Mouse (Mus musculus) CH12.LX (cell line): ENCODE data around the gene Tex9. TPM values are rescaled to one million over a fixed set of nuclear protein-coding genes. Genes with fewer than 3 reads are reported as not detected.

Experiments
- DNase-seq: peaks from one replicate; pipeline ENCODE4 v3.0.0-alpha.2; 2013; ENCODE audit errors: extremely low read depth
- H3K27ac ChIP-seq: 2 replicates; pipeline ENCODE4 v1.5.1; 2012; ENCODE audit warnings: low read depth, mild to moderate bottlenecking, control low read depth, moderate library complexity; ENCODE audit not compliant: insufficient read depth
- H3K27me3 ChIP-seq: replicated peaks from 2 replicates; pipeline ENCODE3; 2012; ENCODE audit warnings: inconsistent platforms
- H3K36me3 ChIP-seq, 2 experiments: replicated peaks in 1 of 2; 2 replicates each; pipeline versions ENCODE3 to v1.6.1; 2012; ENCODE audit warnings: inconsistent platforms in 1 of 2, low read length in 1 of 2, mild to moderate bottlenecking in 1 of 2, mixed read lengths in 1 of 2, moderate library complexity in 1 of 2; ENCODE audit not compliant: control insufficient read depth in 1 of 2, insufficient read depth in 1 of 2
- H3K4me1 ChIP-seq, 2 experiments: 2 replicates each; pipeline ENCODE4 v1.6.1; 2012; ENCODE audit warnings: inconsistent platforms in 1 of 2, moderate library complexity in 1 of 2; ENCODE audit not compliant: insufficient read depth in 2 of 2, control insufficient read depth in 1 of 2
- H3K4me2 ChIP-seq: 2 replicates; pipeline ENCODE4 v1.6.1; 2012; ENCODE audit warnings: low read depth, mild to moderate bottlenecking, control low read depth; ENCODE audit not compliant: poor library complexity, insufficient read depth, severe bottlenecking
- H3K4me3 ChIP-seq, 3 experiments: fragments of 150-350 bp in 1 of 3; sonication (generic) in 1 of 3; replicated peaks in 1 of 3; 2 replicates each; pipeline versions ENCODE3 to v1.5.1; 2011 to 2012; ENCODE audit warnings: low read depth in 2 of 3, low read length in 2 of 3, mild to moderate bottlenecking in 2 of 3, moderate library complexity in 2 of 3, control low read depth in 1 of 3, improper control_type of control experiment in 1 of 3, inconsistent platforms in 1 of 3, mixed read lengths in 1 of 3; ENCODE audit not compliant: poor library complexity in 1 of 3
- H3K79me2 ChIP-seq: replicated peaks from 2 replicates; pipeline ENCODE4 v1.6.1; 2012; ENCODE audit warnings: mild to moderate bottlenecking, moderate library complexity; ENCODE audit not compliant: control insufficient read depth, poor library complexity, insufficient read depth, severe bottlenecking; ENCODE audit errors: extremely low read depth
- H3K9ac ChIP-seq: 2 replicates; pipeline ENCODE4 v1.6.1; 2012; ENCODE audit warnings: low read depth, mild to moderate bottlenecking, control low read depth, moderate library complexity; ENCODE audit not compliant: insufficient read depth
- H3K9me3 ChIP-seq: replicated peaks from 2 replicates; pipeline ENCODE3; 2012; ENCODE audit warnings: low read length, inconsistent platforms, mixed read lengths
- CHD2 ChIP-seq: IDR thresholded peaks from 2 replicates; pipeline ENCODE4 v1.6.1; 2011; ENCODE audit warnings: low read length, improper control_type of control experiment
- CTCF ChIP-seq, 2 experiments: IDR thresholded peaks in 1 of 2; conservative IDR thresholded peaks in 1 of 2; 2 replicates each; pipeline ENCODE4 v1.5.1; 2011 to 2012; ENCODE audit warnings: low read depth in 2 of 2, low read length in 2 of 2, improper control_type of control experiment in 1 of 2, inconsistent platforms in 1 of 2, mild to moderate bottlenecking in 1 of 2, moderate library complexity in 1 of 2
- ELF1 ChIP-seq: IDR thresholded peaks from 2 replicates; pipeline ENCODE4 v1.6.1; 2014; ENCODE audit warnings: low read depth, mild to moderate bottlenecking, inconsistent platforms, low read length, improper control_type of control experiment
- ETS1 ChIP-seq: conservative IDR thresholded peaks from 2 replicates; pipeline ENCODE4 v1.6.1; 2012; ENCODE audit warnings: low read depth, mild to moderate bottlenecking, inconsistent platforms, low read length, improper control_type of control experiment, moderate library complexity
- MAX ChIP-seq: IDR thresholded peaks from 2 replicates; pipeline ENCODE4 v1.6.1; 2011; ENCODE audit warnings: low read length, improper control_type of control experiment
- NELFE ChIP-seq: IDR thresholded peaks from 2 replicates; pipeline ENCODE4 v1.6.1; 2011; ENCODE audit warnings: low read depth, low read length, improper control_type of control experiment
- RAD21 ChIP-seq: IDR thresholded peaks from 2 replicates; pipeline ENCODE4 v1.6.1; 2011; ENCODE audit warnings: low read depth, mild to moderate bottlenecking, low read length, improper control_type of control experiment, moderate library complexity
- RCOR1 ChIP-seq: conservative IDR thresholded peaks from 2 replicates; pipeline ENCODE4 v1.6.1; 2012; ENCODE audit warnings: low read depth, mild to moderate bottlenecking, inconsistent platforms, low read length, improper control_type of control experiment
- SMC3 ChIP-seq: IDR thresholded peaks from 2 replicates; pipeline ENCODE4 v1.6.1; 2011; ENCODE audit warnings: low read depth, low read length, improper control_type of control experiment
- TBP ChIP-seq: conservative IDR thresholded peaks from 2 replicates; pipeline ENCODE4 v1.6.1; 2011; ENCODE audit warnings: low read depth, low read length, improper control_type of control experiment
- TCF12 ChIP-seq: IDR thresholded peaks from 2 replicates; pipeline ENCODE4 v1.6.1; 2014; ENCODE audit warnings: low read depth, mild to moderate bottlenecking, inconsistent platforms, low read length, improper control_type of control experiment
- dilution Hi-C: fragments of 300-500 bp; cut with MboI; formaldehyde crosslinking; loops from 2 replicates; pipeline ENCODE4 v1.14.3; 2020; ENCODE audit warnings: low sequenced_read_pairs; ENCODE audit not compliant: extremely low pct_unique_long_range_greater_than_20kb, extremely low pct_ligation_motif_present
- in situ Hi-C: fragments of 300-500 bp; cut with MboI; formaldehyde crosslinking; loops from 3 replicates; pipeline ENCODE4 v1.14.3; 2019; ENCODE audit warnings: low sequenced_read_pairs, low pct_ligation_motif_present, low pct_unique_long_range_greater_than_20kb, mixed read lengths
- polyA plus RNA-seq: library from polyadenylated mRNA; unstranded; fragments of >175 nt; gene quantifications from 2 replicates; pipeline ENCODE4 v1.2.1, GENCODE M21; 2012; ENCODE audit warnings: low read depth; ENCODE audit not compliant: insufficient read length
- total RNA-seq, 2 experiments: library from RNA; depleted of rRNA; stranded (reverse); fragments of 300-350 nt in 1 of 2; fragments of >200 nt in 1 of 2; gene quantifications; 2 replicates each; pipeline ENCODE4 v1.2.3; 2012 to 2014

The Tex9 gene
- total and polyA plus RNA-seq, 3 experiments = 12.1 to 27.4 (median 12.7) TPM

- TF ChIP-seq CTCF (conservative IDR thresholded peaks at IDR 0.05 in 1 of 2, IDR thresholded peaks at IDR 0.05 in 1 of 2; ENCODE audit: low read depth in 2 of 2, low read length in 2 of 2) (peak; percentile 68 to 72), RAD21 (peak; percentile 35), SMC3 (peak; percentile 38), TBP (no peak), MAX (no peak), TCF12 (no peak), RCOR1 (no peak), ELF1 (no peak)
- peaks cover 30 to 73% of the 10 kb centered on the region in 2 experiments for H3K36me3 ChIP-seq
These were observed 44.0 kb downstream of the Tex9 start for GRCm38 (mm10) chr9:72448026-72448425.

GRCm38 (mm10) chr9:72441927-72442715 is 49.9 kb downstream of the Tex9 start:
- no peak for DNase-seq
- no peak overlapping the region for H3K4me2 ChIP-seq
- H3K36me3 ChIP-seq = peaks cover 15 to 58% of the 10 kb centered on the region in 2 experiments
- peaks cover 0 to 41% of the 10 kb centered on the region in 2 experiments; a peak in 2 of 4 replicates for H3K4me1 ChIP-seq
- H3K9ac ChIP-seq = no peak overlapping the region
- dilution Hi-C loops (no loop called here), in situ Hi-C loops (no loop called here)
- H3K9me3 ChIP-seq = no peaks in the 10 kb centered on the region
- no peaks in the 10 kb centered on the region for H3K27me3 ChIP-seq
- no peak overlapping the region for H3K27ac ChIP-seq
- H3K79me2 ChIP-seq = peaks cover 23% of the 10 kb centered on the region
- TF ChIP-seq TCF12 = no peak
- no peak for TF ChIP-seq ETS1
- TF ChIP-seq CHD2 = no peak
- no peak for TF ChIP-seq NELFE
- no peak overlapping the region for H3K4me3 ChIP-seq

More at GRCm38 (mm10) chr9:72448026-72448425, 44.0 kb downstream of the Tex9 start:
- Histone ChIP-seq H3K4me3 (no peak overlapping the region), H3K4me1 (peaks cover 4 to 47% of the 10 kb centered on the region in 2 experiments), H3K79me2 (no peaks in the 10 kb centered on the region), H3K27me3 (no peaks in the 10 kb centered on the region), H3K4me2 (no peak overlapping the region), H3K9ac (no peak overlapping the region), H3K27ac (no peak overlapping the region), H3K9me3 (no peaks in the 10 kb centered on the region)
- in situ Hi-C loops = no loop called here
- dilution Hi-C loops = no loop called here
- DNase-seq = peak; percentile 71
